9 mouse cellular contexts compared by ENCODE assay signal in the genomic region with DNA sequence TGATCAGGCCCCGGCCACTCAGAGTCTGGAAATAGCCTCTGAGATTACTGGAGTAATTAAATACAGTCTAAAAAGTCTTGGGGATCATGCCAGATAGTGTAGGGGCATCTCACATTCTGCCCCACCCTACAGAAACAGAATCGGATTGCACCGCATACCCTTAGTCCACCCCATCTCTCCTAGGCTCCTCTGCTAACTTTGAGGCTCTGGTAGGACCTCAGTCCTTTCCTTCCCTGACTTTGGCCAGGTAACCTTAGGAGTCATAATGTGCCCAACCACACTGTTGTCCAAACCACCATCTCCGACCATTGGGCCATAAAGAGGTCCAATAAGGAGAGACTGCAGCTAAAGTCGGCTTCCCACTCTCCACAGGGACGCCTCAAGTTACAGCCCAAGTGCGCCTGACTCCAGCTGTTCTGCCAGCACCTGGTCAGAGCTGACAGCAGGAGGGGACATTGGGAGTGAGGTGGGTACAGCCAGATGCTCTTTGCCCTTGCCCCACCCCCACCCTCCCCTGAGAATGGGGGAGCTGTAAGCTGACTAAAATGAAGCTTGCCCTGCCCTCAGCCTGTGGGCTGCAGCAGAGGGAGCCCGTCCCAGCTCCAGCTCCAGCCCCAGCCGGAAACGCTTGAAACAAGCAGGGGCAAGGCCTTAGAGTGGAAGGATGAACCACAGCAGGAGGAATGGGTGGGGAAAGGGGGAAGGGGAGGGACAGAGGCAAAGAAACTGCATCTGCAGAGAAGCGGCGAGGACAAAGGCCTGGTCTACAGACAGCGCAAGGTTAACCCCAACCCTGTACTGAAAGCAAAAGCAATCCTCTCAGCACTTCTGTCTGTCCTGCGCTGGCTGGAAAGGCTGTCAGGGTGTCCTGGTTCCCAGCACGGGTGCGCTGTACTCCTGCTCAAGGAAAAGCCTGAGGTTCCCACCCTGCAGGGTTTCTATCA. TPM values are rescaled to one million over a fixed set of nuclear protein-coding genes. Genes with fewer than 3 reads are reported as not detected.
A peak's percentile ranks its signal among the peaks of the same experiment; 100 is the strongest.
DNase-seq lines count a peak whose midpoint lies in the region; ATAC-seq and TF ChIP-seq lines count a peak whose summit lies in the region.
"Had no signal": no experiment of that assay in that cellular context is flagged by ENCODE, and none has a peak within 500 bp of the region (broad histone marks: within the 10 kb centered on the region; RNA-seq: fewer than 3 reads in every experiment).

No protein-coding gene starts in this region.

- DNase-seq in forebrain, postnatal 0 days, result no peak
- peak; percentile 73 for DNase-seq in embryonic facial prominence, embryonic 14.5 days (ENCODE audit: low spot score)
- peak; percentile 71 for DNase-seq in intestine, embryonic 14.5 days (ENCODE audit: low spot score)
- DNase-seq in left cerebral cortex, postnatal 4 days, result no peak
- DNase-seq in right cerebral cortex, postnatal 36 days (ENCODE audit: low spot score in 2 of 2), result no peak

- no peak; the same call in 1 of the 2 replicates for TF ChIP-seq CTCF in forebrain, postnatal 0 days (IDR thresholded peaks at IDR 0.05; ENCODE audit: low read depth)

- H3K27ac ChIP-seq in forebrain, embryonic 12.5 days, result 0 out of 2 replicates have a peak overlapping the region, but pooled peaks have one; percentile 11
- H3K27ac ChIP-seq in forebrain, postnatal 0 days (ENCODE audit: low read depth, low read length), result no peak overlapping the region
- H3K27ac ChIP-seq in embryonic facial prominence, embryonic 14.5 days (replicated peaks; ENCODE audit: low read depth, low read length), result peak overlapping the region; percentile 71
- peak overlapping the region; percentile 35; the same call in 1 of the 2 replicates for H3K27ac ChIP-seq in intestine, embryonic 14.5 days (ENCODE audit: low read depth)
- peak overlapping the region; percentile 82 for H3K27ac ChIP-seq in lung, embryonic 15.5 days
- H3K27ac ChIP-seq in stomach, embryonic 15.5 days, result peak overlapping the region; percentile 80

- 29% methylated on average over 16 of the region's 16 CpGs for WGBS in forebrain, embryonic 12.5 days
- 33% methylated on average over 16 of the region's 16 CpGs for WGBS in forebrain, postnatal 0 days
- WGBS in embryonic facial prominence, embryonic 14.5 days, result 17% methylated on average over 16 of the region's 16 CpGs
- 25% methylated on average over 16 of the region's 16 CpGs for WGBS in intestine, embryonic 14.5 days
- 18% methylated on average over 16 of the region's 16 CpGs for WGBS in lung, embryonic 15.5 days
- 21% methylated on average over 16 of the region's 16 CpGs for WGBS in stomach, embryonic 15.5 days

- H3K4me3 ChIP-seq in forebrain, embryonic 12.5 days (replicated peaks), result no peak overlapping the region
- no peak overlapping the region for H3K4me3 ChIP-seq in forebrain, postnatal 0 days (ENCODE audit: low read depth, low read length)
- 0 out of 2 replicates have a peak overlapping the region, but pooled peaks have one; percentile 3 for H3K4me3 ChIP-seq in embryonic facial prominence, embryonic 14.5 days (ENCODE audit: low read depth, low read length)
- H3K4me3 ChIP-seq in intestine, embryonic 14.5 days (ENCODE audit: low read depth, low read length), result 0 out of 2 replicates have a peak overlapping the region, but pooled peaks have one; percentile 1
- no peak overlapping the region for H3K4me3 ChIP-seq in lung, embryonic 15.5 days
- peak overlapping the region; percentile 11; the same call in 1 of the 2 replicates for H3K4me3 ChIP-seq in stomach, embryonic 15.5 days (replicated peaks)

- H3K9me3 ChIP-seq in forebrain, embryonic 12.5 days, result no peaks in the 10 kb centered on the region
- H3K9me3 ChIP-seq in forebrain, postnatal 0 days (ENCODE audit: low read length), result no peaks in the 10 kb centered on the region
- H3K9me3 ChIP-seq in embryonic facial prominence, embryonic 14.5 days (ENCODE audit: control insufficient read depth, low read length), result no peaks in the 10 kb centered on the region
- no peaks in the 10 kb centered on the region for H3K9me3 ChIP-seq in intestine, embryonic 14.5 days (ENCODE audit: control insufficient read depth, low read length)
- no peaks in the 10 kb centered on the region for H3K9me3 ChIP-seq in lung, embryonic 15.5 days
- H3K9me3 ChIP-seq in stomach, embryonic 15.5 days, result no peaks in the 10 kb centered on the region

- no peak for ATAC-seq in forebrain, embryonic 12.5 days (ENCODE audit: low FRiP score)
- ATAC-seq in forebrain, postnatal 0 days, result no peak
- peak; percentile 82 for ATAC-seq in embryonic facial prominence, embryonic 14.5 days (ENCODE audit: low read depth)
- peak; percentile 70 for ATAC-seq in intestine, embryonic 14.5 days (replicated peaks; ENCODE audit: low FRiP score, low TSS enrichment, low read depth)
- peak; percentile 67 for ATAC-seq in lung, embryonic 15.5 days (ENCODE audit: borderline replicate concordance, extremely low read depth, low FRiP score, low TSS enrichment)
- ATAC-seq in stomach, embryonic 15.5 days (ENCODE audit: insufficient read depth, low FRiP score, low read depth), result peak; percentile 51; the same call in 1 of the 2 replicates

- 0 out of 2 replicates have a peak overlapping the region, but pooled peaks have one; percentile 4 for H3K4me2 ChIP-seq in forebrain, embryonic 12.5 days
- H3K4me2 ChIP-seq in forebrain, postnatal 0 days (ENCODE audit: low read depth), result no peak overlapping the region
- peak overlapping the region; percentile 45 for H3K4me2 ChIP-seq in embryonic facial prominence, embryonic 14.5 days (ENCODE audit: low read depth, low read length)
- peak overlapping the region; percentile 42 for H3K4me2 ChIP-seq in intestine, embryonic 14.5 days (ENCODE audit: low read length)
- peak overlapping the region; percentile 36 for H3K4me2 ChIP-seq in lung, embryonic 15.5 days
- H3K4me2 ChIP-seq in stomach, embryonic 15.5 days, result peak overlapping the region; percentile 43

- H3K9ac ChIP-seq in forebrain, embryonic 12.5 days, result no peak overlapping the region
- H3K9ac ChIP-seq in forebrain, postnatal 0 days, result no peak overlapping the region
- H3K9ac ChIP-seq in embryonic facial prominence, embryonic 14.5 days (ENCODE audit: low read depth, low read length), result peak overlapping the region; percentile 52
- no peak overlapping the region for H3K9ac ChIP-seq in intestine, embryonic 14.5 days (ENCODE audit: low read length)
- no peak overlapping the region for H3K9ac ChIP-seq in lung, embryonic 15.5 days
- H3K9ac ChIP-seq in stomach, embryonic 15.5 days, result no peak overlapping the region

- H3K4me1 ChIP-seq in forebrain, embryonic 12.5 days, result peaks cover 20% of the 10 kb centered on the region
- no peaks in the 10 kb centered on the region for H3K4me1 ChIP-seq in forebrain, postnatal 0 days (ENCODE audit: insufficient read depth)
- H3K4me1 ChIP-seq in embryonic facial prominence, embryonic 14.5 days (ENCODE audit: control insufficient read depth, insufficient read depth, low read length), result peaks cover 19% of the 10 kb centered on the region
- peaks cover 8% of the 10 kb centered on the region for H3K4me1 ChIP-seq in intestine, embryonic 14.5 days (replicated peaks; ENCODE audit: control insufficient read depth, insufficient read depth, low read length)
- H3K4me1 ChIP-seq in lung, embryonic 15.5 days, result peaks cover 31% of the 10 kb centered on the region
- peaks cover 24% of the 10 kb centered on the region for H3K4me1 ChIP-seq in stomach, embryonic 15.5 days

- H3K27me3 ChIP-seq in forebrain, embryonic 12.5 days, result peaks cover 11% of the 10 kb centered on the region; the same call in 1 of the 2 replicates
- no peaks in the 10 kb centered on the region for H3K27me3 ChIP-seq in forebrain, postnatal 0 days (ENCODE audit: insufficient read depth, low read length)
- no peaks in the 10 kb centered on the region for H3K27me3 ChIP-seq in embryonic facial prominence, embryonic 14.5 days (replicated peaks; ENCODE audit: control insufficient read depth, insufficient read depth, low read length)
- H3K27me3 ChIP-seq in intestine, embryonic 14.5 days (replicated peaks; ENCODE audit: control insufficient read depth, insufficient read depth, low read length), result no peaks in the 10 kb centered on the region
- H3K27me3 ChIP-seq in lung, embryonic 15.5 days, result no peaks in the 10 kb centered on the region
- H3K27me3 ChIP-seq in stomach, embryonic 15.5 days (replicated peaks), result no peaks in the 10 kb centered on the region

- intact Hi-C loops in left cerebral cortex, postnatal 4 days (cut with DNase I), result loop anchor here (5.0 kb wide), 1 partner anchor 377 kb away; no protein-coding TSS in a partner anchor

- H3K36me3 ChIP-seq in forebrain, embryonic 12.5 days (replicated peaks), result no peaks in the 10 kb centered on the region
- no peaks in the 10 kb centered on the region for H3K36me3 ChIP-seq in forebrain, postnatal 0 days (ENCODE audit: insufficient read depth)
- no peaks in the 10 kb centered on the region for H3K36me3 ChIP-seq in embryonic facial prominence, embryonic 14.5 days (ENCODE audit: control insufficient read depth, insufficient read depth, low read length)
- no peaks in the 10 kb centered on the region for H3K36me3 ChIP-seq in intestine, embryonic 14.5 days (ENCODE audit: control insufficient read depth, insufficient read depth, low read length)
- no peaks in the 10 kb centered on the region for H3K36me3 ChIP-seq in lung, embryonic 15.5 days
- no peaks in the 10 kb centered on the region for H3K36me3 ChIP-seq in stomach, embryonic 15.5 days

RNA-seq across cellular contexts. Expression of a gene that starts 10.0 kb away (rescaled TPM):
- polyA plus RNA-seq in forebrain, embryonic 12.5 days (2016; fragmentation: Nextera tagmentation; extraction: Ambion mirVana), result 2.4 and 3.7 TPM in 2 replicates
- 1.5 and 1.6 TPM in 2 replicates for total RNA-seq in forebrain, postnatal 0 days (2014; rRNA removed)
- polyA plus RNA-seq in forebrain, postnatal 0 days (2015; fragmentation: Nextera tagmentation; extraction: Ambion mirVana), result 1.2 and 1.5 TPM in 2 replicates
- polyA plus RNA-seq in embryonic facial prominence, embryonic 14.5 days (2014; fragmentation: Nextera tagmentation; extraction: Ambion mirVana), result 10.1 and 12.2 TPM in 2 replicates
- polyA plus RNA-seq in intestine, embryonic 14.5 days (2014; fragmentation: Nextera tagmentation; extraction: Ambion mirVana), result 21.2 and 23.2 TPM in 2 replicates
- polyA plus RNA-seq in lung, embryonic 15.5 days (2015; fragmentation: Nextera tagmentation; extraction: Ambion mirVana), result 13.3 and 17.8 TPM in 2 replicates
- polyA plus RNA-seq in stomach, embryonic 15.5 days (2015; fragmentation: Nextera tagmentation; extraction: Ambion mirVana), result 35.3 and 38.0 TPM in 2 replicates
- total RNA-seq in left cerebral cortex, postnatal 4 days (2021), result 1 to 10 TPM; 3.3 to 4.8 TPM

RNA-seq across cellular contexts. Expression of a gene that starts 16.2 kb away (rescaled TPM):
- 4.5 and 6.0 TPM in 2 replicates for polyA plus RNA-seq in forebrain, embryonic 12.5 days (2016; fragmentation: Nextera tagmentation; extraction: Ambion mirVana)
- total RNA-seq in forebrain, postnatal 0 days (2014; rRNA removed), result 2.7 and 4.0 TPM in 2 replicates
- 11.2 and 12.2 TPM in 2 replicates for polyA plus RNA-seq in forebrain, postnatal 0 days (2015; fragmentation: Nextera tagmentation; extraction: Ambion mirVana)
- 5.8 and 6.6 TPM in 2 replicates for polyA plus RNA-seq in embryonic facial prominence, embryonic 14.5 days (2014; fragmentation: Nextera tagmentation; extraction: Ambion mirVana)
- 8.9 and 9.6 TPM in 2 replicates for polyA plus RNA-seq in intestine, embryonic 14.5 days (2014; fragmentation: Nextera tagmentation; extraction: Ambion mirVana)
- 15.4 and 16.4 TPM in 2 replicates for polyA plus RNA-seq in lung, embryonic 15.5 days (2015; fragmentation: Nextera tagmentation; extraction: Ambion mirVana)
- 12.4 and 13.5 TPM in 2 replicates for polyA plus RNA-seq in stomach, embryonic 15.5 days (2015; fragmentation: Nextera tagmentation; extraction: Ambion mirVana)
- total RNA-seq in left cerebral cortex, postnatal 4 days (2021), result 10 to 100 TPM; 16.4 to 17.5 TPM

RNA-seq across cellular contexts. Expression of a gene that starts 47.9 kb away (rescaled TPM):
- polyA plus RNA-seq in forebrain, embryonic 12.5 days (2016; fragmentation: Nextera tagmentation; extraction: Ambion mirVana), result 12.3 and 13.8 TPM in 2 replicates
- 53.7 and 57.0 TPM in 2 replicates for total RNA-seq in forebrain, postnatal 0 days (2014; rRNA removed)
- 13.8 and 21.3 TPM in 2 replicates for polyA plus RNA-seq in forebrain, postnatal 0 days (2015; fragmentation: Nextera tagmentation; extraction: Ambion mirVana)
- polyA plus RNA-seq in embryonic facial prominence, embryonic 14.5 days (2014; fragmentation: Nextera tagmentation; extraction: Ambion mirVana), result 1.4 and 1.7 TPM in 2 replicates
- polyA plus RNA-seq in intestine, embryonic 14.5 days (2014; fragmentation: Nextera tagmentation; extraction: Ambion mirVana), result 0.57 and 0.82 TPM in 2 replicates
- 0.27 and 0.29 TPM in 2 replicates for polyA plus RNA-seq in lung, embryonic 15.5 days (2015; fragmentation: Nextera tagmentation; extraction: Ambion mirVana)
- polyA plus RNA-seq in stomach, embryonic 15.5 days (2015; fragmentation: Nextera tagmentation; extraction: Ambion mirVana), result 0.62 and 0.99 TPM in 2 replicates
- 100 to 1,000 TPM; 159 to 181 TPM for total RNA-seq in left cerebral cortex, postnatal 4 days (2021)
- total RNA-seq: liver, adult 2 months had no signal
- polyA plus RNA-seq: liver, adult 2 months had no signal

RNA-seq across cellular contexts. Expression of a gene that starts 58.5 kb away (rescaled TPM):
- 10.3 and 12.0 TPM in 2 replicates for polyA plus RNA-seq in forebrain, embryonic 12.5 days (2016; fragmentation: Nextera tagmentation; extraction: Ambion mirVana)
- total RNA-seq in forebrain, postnatal 0 days (2014; rRNA removed), result 14.1 and 14.2 TPM in 2 replicates
- 12.9 and 13.4 TPM in 2 replicates for polyA plus RNA-seq in forebrain, postnatal 0 days (2015; fragmentation: Nextera tagmentation; extraction: Ambion mirVana)
- polyA plus RNA-seq in embryonic facial prominence, embryonic 14.5 days (2014; fragmentation: Nextera tagmentation; extraction: Ambion mirVana), result 9.8 and 10.8 TPM in 2 replicates
- polyA plus RNA-seq in intestine, embryonic 14.5 days (2014; fragmentation: Nextera tagmentation; extraction: Ambion mirVana), result 10.4 and 12.8 TPM in 2 replicates
- polyA plus RNA-seq in lung, embryonic 15.5 days (2015; fragmentation: Nextera tagmentation; extraction: Ambion mirVana), result 9.7 and 11.4 TPM in 2 replicates
- 10.6 and 11.5 TPM in 2 replicates for polyA plus RNA-seq in stomach, embryonic 15.5 days (2015; fragmentation: Nextera tagmentation; extraction: Ambion mirVana)
- total RNA-seq in left cerebral cortex, postnatal 4 days (2021), result 10 to 100 TPM; 15.9 to 18.1 TPM

Comparison
In these comparisons a context has a peak if more than half of its experiments do, and no peak if none do; other contexts are left out.
1. ATAC-seq: peak in embryonic facial prominence, embryonic 14.5 days (single experiment), intestine, embryonic 14.5 days (single experiment), lung, embryonic 15.5 days (single experiment) and stomach, embryonic 15.5 days (single experiment); none in forebrain, embryonic 12.5 days (single experiment) and forebrain, postnatal 0 days (single experiment).
2. H3K4me3 ChIP-seq: peak in embryonic facial prominence, embryonic 14.5 days (single experiment), intestine, embryonic 14.5 days (single experiment) and stomach, embryonic 15.5 days (single experiment); none in forebrain, embryonic 12.5 days (single experiment), forebrain, postnatal 0 days (single experiment) and lung, embryonic 15.5 days (single experiment).
3. DNase-seq: peak in embryonic facial prominence, embryonic 14.5 days (single experiment) and intestine, embryonic 14.5 days (single experiment); none in forebrain, postnatal 0 days (single experiment), left cerebral cortex, postnatal 4 days (single experiment) and right cerebral cortex, postnatal 36 days (0 of 2).